Mouse (Mus musculus): ENCODE results near the gene Eif2s1.

- TF ChIP-seq CTCF (IDR thresholded peaks at IDR 0.05; ENCODE audit: low read depth, low read length) = no peak
- no peak for TF ChIP-seq POLR2A (IDR thresholded peaks at IDR 0.05; ENCODE audit: borderline replicate concordance, low read depth, low read length)
Observed at GRCm38 (mm10) chr12:78848246-78848645, 13.4 kb upstream of the Eif2s1 start.

Measured in bone marrow macrophage, adult 2 months (primary cell).